Comparison of ENCODE assay signal across 18 mouse cellular contexts in genomic region chr1:157525692-157526354, GRCm38 (mm10). TPM values are rescaled to one million over a fixed set of nuclear protein-coding genes. Genes with fewer than 3 reads are reported as not detected.
DNase-seq lines count a peak whose midpoint lies in the region; ATAC-seq and TF ChIP-seq lines count a peak whose summit lies in the region.
"Had no signal": no experiment of that assay in that cellular context is flagged by ENCODE, and none has a peak within 500 bp of the region (broad histone marks: within the 10 kb centered on the region; RNA-seq: fewer than 3 reads in every experiment).

No protein-coding gene starts in this region.

- H3K4me2 ChIP-seq in lung, embryonic 14.5 days: no peak overlapping the region
- H3K4me2 ChIP-seq in lung, postnatal 0 days (replicated peaks; ENCODE audit: low read depth, low read length): no peak overlapping the region
- H3K4me2 ChIP-seq in stomach, embryonic 14.5 days (replicated peaks; ENCODE audit: low read depth, low read length): 0 out of 2 replicates have a peak overlapping the region, but pooled peaks have one; percentile 2
- H3K4me2 ChIP-seq: neural tube, embryonic 12.5 days had no signal

- no peak for TF ChIP-seq EP300 in lung, postnatal 0 days (IDR thresholded peaks at IDR 0.05)

- no peak for TF ChIP-seq POLR2A in kidney, adult 2 months (IDR thresholded peaks at IDR 0.05; ENCODE audit: low read depth, low read length)
- TF ChIP-seq POLR2A in cerebellum, adult 2 months (IDR thresholded peaks at IDR 0.05; ENCODE audit: borderline replicate concordance, insufficient read depth, low read length): no peak

- H3K9ac ChIP-seq in lung, embryonic 14.5 days: no peak overlapping the region
- no peak overlapping the region for H3K9ac ChIP-seq in lung, postnatal 0 days (replicated peaks; ENCODE audit: low read depth)
- H3K9ac ChIP-seq in stomach, embryonic 14.5 days (replicated peaks; ENCODE audit: low read depth, low read length): no peak overlapping the region
- H3K9ac ChIP-seq: neural tube, embryonic 12.5 days had no signal

- H3K4me1 ChIP-seq in lung, embryonic 14.5 days (ENCODE audit: insufficient read depth): no peaks in the 10 kb centered on the region
- no peaks in the 10 kb centered on the region; the same call in 1 of the 2 replicates for H3K4me1 ChIP-seq in lung, postnatal 0 days (ENCODE audit: insufficient read depth, low read depth, low read length)
- H3K4me1 ChIP-seq in kidney, adult 2 months (ENCODE audit: control insufficient read depth, insufficient read depth, low read length): peaks cover 3% of the 10 kb centered on the region; the same call in 1 of the 2 replicates
- H3K4me1 ChIP-seq in stomach, embryonic 14.5 days (ENCODE audit: control insufficient read depth, insufficient read depth, low read length): no peaks in the 10 kb centered on the region
- H3K4me1 ChIP-seq in cerebellum, adult 2 months (ENCODE audit: control insufficient read depth, insufficient read depth, low read length): no peaks in the 10 kb centered on the region
- H3K4me1 ChIP-seq: embryonic facial prominence, embryonic 10.5 days; forebrain, embryonic 10.5 days; neural tube, embryonic 12.5 days had no signal

- peak; percentile 39; the same call in 1 of the 2 replicates for ATAC-seq in lung, embryonic 14.5 days (ENCODE audit: insufficient read depth)
- ATAC-seq in lung, postnatal 0 days: no peak
- peak; percentile 87 for ATAC-seq in stomach, embryonic 14.5 days (ENCODE audit: insufficient number of reproducible peaks, insufficient read depth, low FRiP score, low read depth)
- no peak for ATAC-seq in megakaryocyte progenitor cell, adult 5-6 weeks (replicated peaks; ENCODE audit: poor library complexity)

- WGBS in lung, embryonic 14.5 days: 77% methylated on average over 16 of the region's 16 CpGs
- WGBS in lung, postnatal 0 days: 65% methylated on average over 16 of the region's 16 CpGs
- 72% methylated on average over 16 of the region's 16 CpGs for WGBS in kidney, adult 2 months
- WGBS in stomach, embryonic 14.5 days: 77% methylated on average over 16 of the region's 16 CpGs
- WGBS in cerebellum, adult 2 months: 95% methylated on average over 16 of the region's 16 CpGs

- no peak overlapping the region; the same call in 1 of the 2 replicates for H3K27ac ChIP-seq in lung, embryonic 14.5 days (ENCODE audit: low read depth)
- H3K27ac ChIP-seq in lung, postnatal 0 days (ENCODE audit: low read length): no peak overlapping the region
- H3K27ac ChIP-seq in kidney, adult 2 months (ENCODE audit: insufficient read depth, low read depth, low read length): 0 out of 2 replicates have a peak overlapping the region, but pooled peaks have one; percentile 7
- H3K27ac ChIP-seq in stomach, embryonic 14.5 days (ENCODE audit: low read length): peak overlapping the region; percentile 62
- no peak overlapping the region for H3K27ac ChIP-seq in cerebellum, adult 2 months (ENCODE audit: insufficient read depth, low read length)
- H3K27ac ChIP-seq: embryonic facial prominence, embryonic 10.5 days; forebrain, embryonic 10.5 days; neural tube, embryonic 12.5 days had no signal

- DNase-seq in lung, embryonic 14.5 days: no peak
- DNase-seq in lung, postnatal 0 days (ENCODE audit: low spot score): no peak
- DNase-seq in kidney, adult 2 months: peak; percentile 69
- DNase-seq in liver: peak; percentile 21
- DNase-seq in gastrocnemius, postnatal 25 days: no peak
- no peak for DNase-seq in cerebellum, adult 2 months
- DNase-seq: adrenal gland, postnatal 14 days; B cell, adult 2 months; cerebellum, postnatal 14 days; heart, postnatal 14 days; left cerebral cortex, postnatal 4 days; lung, postnatal 4 days; thymus, postnatal 4 days had no signal

- H3K27me3 ChIP-seq in lung, embryonic 14.5 days (ENCODE audit: insufficient read depth, low read length): no peaks in the 10 kb centered on the region
- no peaks in the 10 kb centered on the region for H3K27me3 ChIP-seq in lung, postnatal 0 days (replicated peaks; ENCODE audit: insufficient read depth, low read length)
- H3K27me3 ChIP-seq in kidney, adult 2 months (replicated peaks; ENCODE audit: control insufficient read depth, insufficient read depth, low read length): no peaks in the 10 kb centered on the region
- no peaks in the 10 kb centered on the region for H3K27me3 ChIP-seq in stomach, embryonic 14.5 days (ENCODE audit: control insufficient read depth, insufficient read depth, low read length)
- H3K27me3 ChIP-seq in cerebellum, adult 2 months (ENCODE audit: control insufficient read depth, insufficient read depth, low read length): no peaks in the 10 kb centered on the region; the same call in 1 of the 2 replicates
- H3K27me3 ChIP-seq: neural tube, embryonic 12.5 days had no signal

- TF ChIP-seq CTCF in lung, embryonic 14.5 days (IDR thresholded peaks at IDR 0.05; ENCODE audit: low read depth): no peak
- TF ChIP-seq CTCF in lung, postnatal 0 days (IDR thresholded peaks at IDR 0.05): no peak
- TF ChIP-seq CTCF in kidney, adult 2 months (conservative IDR thresholded peaks at IDR 0.05; ENCODE audit: insufficient read depth, insufficient read length, low read depth, low read length): no peak
- TF ChIP-seq CTCF in cerebellum, adult 2 months (IDR thresholded peaks at IDR 0.05; ENCODE audit: borderline replicate concordance, insufficient read depth, low read depth, low read length): no peak

- H3K36me3 ChIP-seq in lung, embryonic 14.5 days (ENCODE audit: insufficient read depth): no peaks in the 10 kb centered on the region
- H3K36me3 ChIP-seq in lung, postnatal 0 days (ENCODE audit: insufficient read depth, low read length): no peaks in the 10 kb centered on the region
- no peaks in the 10 kb centered on the region for H3K36me3 ChIP-seq in kidney, adult 2 months (ENCODE audit: control insufficient read depth, insufficient read depth, low read length)
- H3K36me3 ChIP-seq in stomach, embryonic 14.5 days (ENCODE audit: control insufficient read depth, insufficient read depth, low read length): no peaks in the 10 kb centered on the region
- H3K36me3 ChIP-seq: embryonic facial prominence, embryonic 10.5 days; forebrain, embryonic 10.5 days; neural tube, embryonic 12.5 days had no signal

- no peak overlapping the region for H3K4me3 ChIP-seq in lung, embryonic 14.5 days (ENCODE audit: low read depth, low read length)
- no peak overlapping the region for H3K4me3 ChIP-seq in lung, postnatal 0 days (ENCODE audit: low read depth, low read length)
- H3K4me3 ChIP-seq in kidney, adult 2 months (ENCODE audit: insufficient read depth, low read depth, low read length): peak overlapping the region; percentile 32
- no peak overlapping the region for H3K4me3 ChIP-seq in stomach, embryonic 14.5 days (ENCODE audit: low read depth, low read length)
- H3K4me3 ChIP-seq in cerebellum, adult 2 months (replicated peaks; ENCODE audit: insufficient read depth, low read depth, low read length): no peak overlapping the region
- H3K4me3 ChIP-seq: embryonic facial prominence, embryonic 10.5 days; forebrain, embryonic 10.5 days; neural tube, embryonic 12.5 days had no signal

- no peaks in the 10 kb centered on the region for H3K9me3 ChIP-seq in lung, embryonic 14.5 days (ENCODE audit: low read depth, low read length)
- no peaks in the 10 kb centered on the region for H3K9me3 ChIP-seq in lung, postnatal 0 days (ENCODE audit: low read length)
- H3K9me3 ChIP-seq in stomach, embryonic 14.5 days (ENCODE audit: control insufficient read depth, low read depth, low read length): no peaks in the 10 kb centered on the region
- H3K9me3 ChIP-seq: embryonic facial prominence, embryonic 10.5 days; forebrain, embryonic 10.5 days; neural tube, embryonic 12.5 days had no signal

RNA-seq across cellular contexts. Expression of gene Sec16b, which starts 19.3 kb away (rescaled TPM):
- polyA plus RNA-seq in lung, embryonic 14.5 days (2014; fragmentation: Nextera tagmentation; extraction: Ambion mirVana): 2.3 and 3.3 TPM in 2 replicates
- polyA plus RNA-seq in lung, postnatal 0 days (2015; fragmentation: Nextera tagmentation; extraction: Ambion mirVana): 0.87 and 1.2 TPM in 2 replicates
- polyA plus RNA-seq in kidney, adult 2 months (2012; rRNA removed): 2.4 and 2.9 TPM in 2 replicates
- polyA plus RNA-seq in stomach, embryonic 14.5 days (2014; fragmentation: Nextera tagmentation; extraction: Ambion mirVana): 6.7 and 7.9 TPM in 2 replicates
- total RNA-seq in gastrocnemius, postnatal 25 days (2021): 1 to 10 TPM; 1.2 to 1.8 TPM
- total RNA-seq in megakaryocyte progenitor cell, adult 5-6 weeks (2015): 0.93 and 1.2 TPM in 2 replicates
- total RNA-seq in megakaryocyte progenitor cell, adult 5-6 weeks (2017): 0.17 and 0.54 TPM in 2 replicates
- polyA plus RNA-seq in cerebellum, adult 2 months (2012; rRNA removed): 0.48 and 0.51 TPM in 2 replicates

Comparison
In these comparisons a context has a peak if more than half of its experiments do, and no peak if none do; other contexts are left out.
1. ATAC-seq: peak in lung, embryonic 14.5 days (single experiment) and stomach, embryonic 14.5 days (single experiment); none in lung, postnatal 0 days (single experiment) and megakaryocyte progenitor cell, adult 5-6 weeks (single experiment).
2. DNase-seq: peak in kidney, adult 2 months (single experiment) and liver (single experiment); none in lung, embryonic 14.5 days (single experiment), lung, postnatal 0 days (single experiment), gastrocnemius, postnatal 25 days (single experiment) and cerebellum, adult 2 months (0 of 2).
3. H3K27ac ChIP-seq: peak in kidney, adult 2 months (single experiment) and stomach, embryonic 14.5 days (single experiment); none in lung, embryonic 14.5 days (single experiment), lung, postnatal 0 days (single experiment) and cerebellum, adult 2 months (single experiment).